Mouse (Mus musculus): ENCODE data around the gene Arhgap32.

Arhgap32 gene

GRCm38 (mm10) chr9:32192295-32193073 is 76.5 kb downstream of the Arhgap32 start:
- no peak for DNase-seq (ENCODE audit: extremely low spot score)

- DNase-seq (ENCODE audit: extremely low spot score), result no peak
Observed at GRCm38 (mm10) chr9:32204450-32204990, 88.6 kb downstream of the Arhgap32 start.

- DNase-seq (ENCODE audit: extremely low spot score), result no peak
Observed at GRCm38 (mm10) chr9:32207133-32207532, 91.2 kb downstream of the Arhgap32 start.

- no peak for DNase-seq (ENCODE audit: extremely low spot score)
Observed at GRCm38 (mm10) chr9:32208071-32208470, 92.1 kb downstream of the Arhgap32 start.

GRCm38 (mm10) chr9:32216820-32217567 is 101.1 kb downstream of the Arhgap32 start:
- no peak for DNase-seq (ENCODE audit: extremely low spot score)

- no peak for DNase-seq (ENCODE audit: extremely low spot score)
Observed at GRCm38 (mm10) chr9:32219400-32219799, 103.5 kb downstream of the Arhgap32 start.

- DNase-seq (ENCODE audit: extremely low spot score), result no peak
Observed at GRCm38 (mm10) chr9:32222184-32222583, 106.2 kb downstream of the Arhgap32 start.

- DNase-seq (ENCODE audit: extremely low spot score), result peak; percentile 16
Observed at GRCm38 (mm10) chr9:32223739-32224529, 108.0 kb downstream of the Arhgap32 start.

- DNase-seq (ENCODE audit: extremely low spot score), result no peak
Observed at GRCm38 (mm10) chr9:32224937-32225336, 109.0 kb downstream of the Arhgap32 start.

GRCm38 (mm10) chr9:32225584-32225983 is 109.6 kb downstream of the Arhgap32 start:
- DNase-seq (ENCODE audit: extremely low spot score), result no peak

GRCm38 (mm10) chr9:32227034-32227433 is 111.1 kb downstream of the Arhgap32 start:
- DNase-seq (ENCODE audit: extremely low spot score), result no peak

GRCm38 (mm10) chr9:32233593-32233992 is 117.7 kb downstream of the Arhgap32 start:
- DNase-seq (ENCODE audit: extremely low spot score), result no peak

GRCm38 (mm10) chr9:32234767-32235489 is 119.0 kb downstream of the Arhgap32 start:
- no peak for DNase-seq (ENCODE audit: extremely low spot score)

GRCm38 (mm10) chr9:32238899-32239298 is 123.0 kb downstream of the Arhgap32 start:
- no peak for DNase-seq (ENCODE audit: extremely low spot score)

- no peak for DNase-seq (ENCODE audit: extremely low spot score)
Observed at GRCm38 (mm10) chr9:32239427-32239826, 123.5 kb downstream of the Arhgap32 start.

- no peak for DNase-seq (ENCODE audit: extremely low spot score)
Observed at GRCm38 (mm10) chr9:32240449-32240848, 124.5 kb downstream of the Arhgap32 start.

- no peak for DNase-seq (ENCODE audit: extremely low spot score)
Observed at GRCm38 (mm10) chr9:32241637-32242199, 125.8 kb downstream of the Arhgap32 start.

GRCm38 (mm10) chr9:32242921-32243617 is 127.1 kb downstream of the Arhgap32 start:
- no peak for DNase-seq (ENCODE audit: extremely low spot score)

- DNase-seq (ENCODE audit: extremely low spot score), result no peak
Observed at GRCm38 (mm10) chr9:32245237-32245636, 129.3 kb downstream of the Arhgap32 start.

GRCm38 (mm10) chr9:32246123-32246716 is 130.3 kb downstream of the Arhgap32 start:
- DNase-seq (ENCODE audit: extremely low spot score), result no peak
